Mouse (Mus musculus) embryonic fibroblast, embryonic 13.5 days (primary cell): ENCODE data around the gene Pcbp4.

ENCODE experiments used
- CTCF ChIP-seq: IDR thresholded peaks from 2 replicates; pipeline ENCODE4 v1.5.1; 2011; ENCODE audit warnings: mild to moderate bottlenecking, control low read depth, low read length, moderate library complexity, borderline replicate concordance; ENCODE audit not compliant: insufficient read depth
- POLR2A ChIP-seq: IDR thresholded peaks from 2 replicates; pipeline ENCODE4 v1.6.1; 2011; ENCODE audit warnings: low read depth, mild to moderate bottlenecking, control low read depth, low read length, moderate library complexity

GRCm38 (mm10) chr9:106451899-106452298 is 1.2 kb upstream of the Pcbp4 start:
- TF ChIP-seq CTCF (no peak), POLR2A (no peak)
